Mouse (Mus musculus) G1E (cell line): ENCODE data around the gene Sesn2.

Experiments
- CTCF ChIP-seq: IDR thresholded peaks from 2 replicates; pipeline ENCODE4 v1.5.1; 2012; ENCODE audit warnings: low read depth, low read length, inconsistent platforms, mixed read lengths
- GATA1 ChIP-seq: IDR thresholded peaks from 2 replicates; pipeline ENCODE4 v1.6.1; 2012; ENCODE audit warnings: borderline replicate concordance, low read length, inconsistent platforms, mixed read lengths
- POLR2AphosphoS5 ChIP-seq: IDR thresholded peaks from 2 replicates; pipeline ENCODE4 v1.6.1; 2012; ENCODE audit warnings: low read depth, low read length, inconsistent platforms; ENCODE audit not compliant: insufficient replicate concordance
- TAL1 ChIP-seq: conservative IDR thresholded peaks from 2 replicates; pipeline ENCODE4 v1.6.1; 2012; ENCODE audit warnings: low read depth, low read length, inconsistent platforms, mixed read lengths

DNA sequence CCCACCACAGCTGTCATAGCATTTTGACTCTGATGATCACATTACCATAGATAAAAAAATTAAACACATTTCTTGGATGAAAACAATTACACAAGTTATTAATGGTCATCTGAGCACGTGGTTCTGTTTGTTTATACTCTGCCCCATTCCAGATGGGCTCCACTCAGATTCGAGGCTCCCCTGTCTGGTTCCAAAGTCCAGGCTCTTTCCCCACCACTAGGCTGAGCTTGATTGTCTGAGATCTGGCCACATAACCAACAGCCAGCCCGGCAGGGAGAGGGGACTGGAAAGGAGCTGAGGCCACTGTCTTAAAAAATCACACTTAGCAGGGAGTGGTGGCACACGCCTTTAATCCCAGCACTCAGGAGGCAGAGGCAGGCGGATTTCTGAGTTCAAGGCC is 25.5 kb downstream of the Sesn2 start:
- no peak for TF ChIP-seq CTCF
- no peak for TF ChIP-seq TAL1
- TF ChIP-seq GATA1: no peak
- no peak for TF ChIP-seq POLR2AphosphoS5
